Mouse (Mus musculus): ENCODE data around the gene Dlg4.

GRCm38 (mm10) chr11:69982877-69983276, 33.9 kb upstream of the Dlg4 start:
- TF ChIP-seq CTCF (IDR thresholded peaks at IDR 0.05; ENCODE audit: control insufficient read depth, insufficient read depth, low read length) (no peak), POLR2A (IDR thresholded peaks at IDR 0.05; ENCODE audit: borderline replicate concordance, control insufficient read depth, low read depth, low read length) (no peak)
